Mouse (Mus musculus) cerebellum, adult 9-10 months (tissue): ENCODE results near the gene Lrrfip2.

ENCODE experiments used
- DNase-seq: peaks from one replicate; pipeline ENCODE4 v3.0.0; 2022

The Lrrfip2 gene

DNA sequence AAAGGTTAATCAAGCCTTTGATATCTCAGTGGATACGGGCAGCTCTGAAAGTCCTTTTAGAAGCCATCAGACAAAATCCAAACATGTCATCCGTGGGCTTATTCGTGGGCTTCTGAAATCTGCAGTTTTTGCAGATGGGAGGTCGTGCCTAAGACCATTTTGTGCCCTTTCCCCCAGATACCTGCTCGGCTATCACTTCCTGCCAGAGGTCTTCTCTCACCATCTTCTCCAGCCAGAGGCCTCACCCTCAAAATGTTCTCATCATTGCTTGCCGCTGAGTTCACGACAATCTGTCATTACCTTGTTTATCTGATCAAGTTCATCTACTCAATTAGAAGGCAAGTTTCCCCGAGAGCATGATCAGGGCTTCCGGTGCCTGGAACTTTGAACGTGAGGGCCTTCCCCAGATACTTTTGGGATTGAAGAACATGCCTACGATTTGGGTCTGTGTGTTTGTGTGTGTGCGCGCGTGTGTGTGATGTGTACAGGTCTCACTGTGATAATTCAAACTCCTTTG lies at the start of gene Lrrfip2:
TSS of gene Lrrfip2 (plus strand) at position 467 of the 517 bp plus-strand sequence.
- DNase-seq = no peak

DNA sequence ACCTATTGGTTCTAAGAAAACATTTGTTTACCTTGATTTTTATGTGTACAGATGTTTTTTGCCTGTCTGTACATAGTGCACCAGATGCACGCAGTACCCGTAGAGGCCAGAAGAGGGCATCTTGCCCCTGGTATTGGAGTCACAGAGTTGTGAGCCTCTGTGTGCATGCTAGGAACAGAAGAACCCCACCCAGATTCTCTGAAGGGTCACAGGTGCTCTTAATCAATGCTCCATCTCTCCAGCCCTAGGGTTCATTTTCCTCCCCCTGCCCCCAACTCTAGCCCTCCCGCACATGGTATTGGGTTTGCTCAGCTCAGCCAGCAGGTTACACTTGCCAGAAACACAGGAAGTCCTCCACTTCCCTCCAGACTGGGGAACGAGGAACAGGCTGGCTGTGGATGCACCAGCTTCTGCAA lies 46.8 kb upstream of the Lrrfip2 start:
- no peak for DNase-seq

DNA sequence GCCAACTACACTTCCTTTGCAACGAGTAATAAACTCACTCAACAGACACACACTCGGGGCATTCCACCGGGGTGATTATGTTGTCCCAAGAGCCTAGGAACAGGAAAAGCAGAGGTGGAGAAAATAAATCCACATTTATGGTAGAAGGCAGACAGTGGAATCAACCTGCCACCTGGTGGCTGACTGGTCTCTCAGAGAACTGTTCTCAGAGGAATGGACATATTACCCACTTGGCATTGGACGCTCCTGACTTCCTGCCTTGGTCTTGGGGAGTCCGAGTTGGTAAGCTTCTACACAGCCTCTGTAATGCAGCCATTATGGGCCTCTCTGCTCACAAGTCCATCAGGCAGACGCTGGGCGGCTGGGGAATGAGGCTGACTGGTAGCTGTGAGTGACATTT lies 45.2 kb upstream of the Lrrfip2 start:
- no peak for DNase-seq

DNA sequence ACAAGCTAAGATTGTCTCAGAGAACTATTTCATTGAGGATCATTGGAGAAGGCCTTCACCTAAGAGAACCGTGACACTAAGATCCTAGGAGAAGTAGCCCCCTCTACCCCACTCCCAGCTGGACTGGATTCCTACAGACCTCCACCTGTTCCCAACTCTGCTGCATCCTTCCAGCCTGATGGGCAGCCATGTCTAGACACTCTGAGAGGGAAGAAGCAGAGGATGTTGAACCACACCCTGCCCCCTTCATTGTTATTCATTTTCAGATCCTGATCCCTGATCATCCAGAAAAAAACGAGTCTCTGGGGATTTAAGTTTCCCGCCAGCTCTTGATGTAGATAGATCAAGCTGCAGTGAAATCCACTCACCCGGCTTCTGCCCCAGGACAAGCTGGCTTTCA lies 44.4 kb upstream of the Lrrfip2 start:
- DNase-seq = no peak

DNA sequence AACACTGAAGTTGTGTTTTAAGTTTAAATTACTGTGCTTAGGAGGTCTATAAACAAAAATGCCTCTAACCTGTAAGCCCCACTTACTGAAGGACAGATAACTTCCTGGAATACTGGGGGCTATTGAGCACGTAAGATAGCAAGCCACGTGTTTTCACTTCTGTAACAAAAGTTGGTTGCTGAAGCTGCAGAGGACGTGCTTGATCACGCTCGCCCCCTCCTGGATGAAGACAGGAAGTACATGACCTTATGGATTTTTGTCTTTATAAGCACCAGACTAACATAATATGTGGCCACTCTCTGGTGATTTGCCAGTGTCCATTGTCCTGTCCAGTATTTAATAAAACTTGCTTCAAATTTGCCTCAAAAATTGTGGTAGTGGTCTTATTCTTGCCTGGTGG lies 39.6 kb upstream of the Lrrfip2 start:
- DNase-seq = peak; percentile 15

DNA sequence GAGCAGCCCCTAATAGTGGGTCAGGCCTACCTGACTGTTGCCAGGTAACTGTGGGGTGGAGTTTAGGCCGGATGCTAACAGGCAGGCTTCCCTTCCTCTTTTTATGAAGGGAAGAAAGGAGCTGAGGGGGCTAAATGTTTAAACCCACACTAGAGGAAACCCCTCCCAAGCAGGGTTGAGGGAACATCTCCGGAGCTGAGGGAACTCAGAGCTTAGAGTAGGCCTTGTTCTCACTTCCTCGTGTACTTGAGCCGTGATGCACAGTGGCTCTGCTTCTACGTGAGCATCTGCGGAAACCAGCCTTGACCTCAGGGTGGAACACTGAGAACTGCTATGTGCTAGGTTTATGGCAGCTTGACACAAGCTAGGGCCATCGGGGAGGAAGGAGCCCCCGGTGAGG lies 36.6 kb upstream of the Lrrfip2 start:
- no peak for DNase-seq

DNA sequence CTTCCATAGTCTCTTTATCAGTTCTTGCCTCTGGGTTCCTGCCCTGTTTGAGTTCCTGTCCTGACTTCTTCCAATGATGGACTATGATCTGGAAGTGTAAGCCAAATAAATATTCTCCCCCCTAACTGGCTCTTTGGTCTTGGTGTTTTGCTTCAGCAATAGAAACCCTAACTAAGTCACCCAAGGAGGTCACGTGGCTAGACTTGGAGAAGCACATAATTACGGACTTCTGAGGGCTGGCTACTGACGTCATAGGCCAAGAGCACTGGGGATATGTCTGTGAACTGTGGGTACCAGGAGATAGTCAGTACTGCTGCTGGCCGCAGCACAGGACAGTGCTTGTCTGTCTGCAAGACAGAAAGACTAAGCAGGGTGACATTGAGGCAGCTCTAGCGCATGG lies 35.6 kb upstream of the Lrrfip2 start:
- DNase-seq = no peak

DNA sequence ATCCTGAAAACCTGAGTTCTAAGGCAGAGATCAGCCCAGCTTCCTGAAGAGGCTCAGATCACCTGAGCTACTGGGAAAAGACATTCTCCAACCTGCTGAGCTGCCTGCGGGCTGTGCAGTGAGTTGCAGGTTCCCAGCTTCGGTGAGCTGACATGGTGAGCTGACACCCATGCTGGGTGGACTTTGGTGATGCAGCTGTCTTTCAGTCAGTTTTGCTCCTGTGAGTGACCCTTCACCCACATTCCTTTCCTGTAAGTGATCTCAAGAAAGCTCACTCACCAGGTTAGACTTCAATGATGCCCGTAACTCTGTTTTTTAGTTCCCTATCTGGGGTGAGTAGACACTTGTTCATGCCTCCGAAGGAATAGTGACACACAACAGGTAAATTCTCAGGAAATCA lies 32.1 kb upstream of the Lrrfip2 start:
- DNase-seq = no peak

DNA sequence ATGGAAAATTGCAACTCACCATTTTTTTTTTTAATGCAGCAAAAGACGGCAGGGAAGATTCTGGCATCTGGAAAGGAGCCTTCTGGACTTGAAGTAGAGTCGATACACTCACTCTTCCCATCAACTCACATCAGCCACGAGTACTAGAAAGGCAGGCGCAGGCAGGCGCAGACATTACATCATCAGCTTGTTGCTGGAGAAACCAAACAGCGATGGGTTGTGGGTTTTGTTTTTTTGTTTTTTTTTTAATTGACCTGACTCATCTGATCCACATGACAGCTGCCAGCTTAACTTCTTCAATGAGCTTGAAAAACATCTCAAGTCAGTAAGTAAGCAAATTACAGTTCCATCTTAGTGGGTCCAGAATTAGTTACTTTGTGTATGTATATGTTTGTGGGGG lies 31.3 kb upstream of the Lrrfip2 start:
- DNase-seq = no peak

DNA sequence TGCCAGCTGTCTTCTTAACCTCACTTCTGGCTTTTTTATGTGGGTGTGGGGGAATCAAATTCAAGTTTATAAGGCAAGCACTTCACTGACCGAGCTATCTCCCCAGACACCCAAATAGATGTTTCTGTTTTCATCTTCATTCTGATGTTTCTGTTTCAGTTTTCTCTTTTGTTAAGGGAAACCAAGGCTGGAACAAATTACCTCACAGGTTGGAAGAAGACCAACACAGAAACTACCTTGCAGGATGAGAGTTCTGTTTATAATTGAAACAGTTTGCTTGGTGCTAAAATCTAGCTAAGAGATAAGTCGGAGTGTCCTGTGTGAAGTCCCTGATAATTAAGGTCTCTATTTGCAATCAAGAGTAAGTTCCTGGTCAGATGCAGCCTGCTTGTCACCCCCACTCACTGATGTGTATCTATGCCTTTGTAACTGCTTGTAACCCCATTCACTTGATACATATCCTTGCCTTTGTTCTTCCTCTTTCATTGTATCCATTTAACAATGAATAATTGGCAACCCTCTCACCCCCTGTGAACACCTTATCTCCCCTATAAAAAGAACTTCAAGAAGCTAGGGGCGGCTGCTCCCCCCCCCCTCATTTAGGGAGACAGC lies 30.3 kb upstream of the Lrrfip2 start:
- no peak for DNase-seq

DNA sequence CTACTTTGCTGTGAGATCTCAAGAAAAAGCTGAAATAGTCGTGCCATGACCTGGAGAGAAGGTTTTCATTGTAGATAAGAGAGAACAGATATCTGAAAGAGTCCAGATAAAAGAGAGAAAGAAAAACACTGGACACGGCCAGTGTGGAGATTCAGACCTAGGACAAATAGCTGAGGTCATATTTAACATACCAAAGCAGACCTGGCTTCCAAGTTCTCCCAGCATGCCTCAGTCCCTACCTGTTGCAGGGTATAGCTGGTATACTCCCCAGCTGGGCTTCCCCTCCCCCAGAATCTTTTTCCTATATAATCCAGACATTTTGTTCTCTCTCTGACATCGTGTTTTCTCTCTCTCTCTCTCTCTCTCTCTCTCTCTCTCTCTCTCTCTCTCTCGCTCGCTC lies 29.4 kb upstream of the Lrrfip2 start:
- no peak for DNase-seq

DNA sequence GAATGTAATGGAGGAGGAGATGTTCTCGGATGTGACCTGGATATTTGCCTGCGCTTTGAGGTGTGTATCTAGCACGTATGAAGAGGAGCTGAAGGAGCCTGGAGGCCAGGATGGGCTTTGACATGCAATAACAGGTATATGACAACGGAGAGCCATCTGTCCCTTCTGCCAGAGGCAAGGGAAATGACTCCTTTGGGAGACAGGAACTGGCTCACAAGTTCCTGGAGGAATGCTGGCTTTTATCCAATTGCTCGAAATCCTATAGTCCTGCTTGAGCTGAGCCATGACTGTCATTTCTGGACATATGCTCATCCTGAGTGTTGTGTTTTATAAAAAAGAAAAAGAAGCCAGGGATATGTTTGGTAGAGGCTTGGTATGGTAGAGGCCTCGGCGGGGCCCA lies 28.5 kb upstream of the Lrrfip2 start:
- no peak for DNase-seq

DNA sequence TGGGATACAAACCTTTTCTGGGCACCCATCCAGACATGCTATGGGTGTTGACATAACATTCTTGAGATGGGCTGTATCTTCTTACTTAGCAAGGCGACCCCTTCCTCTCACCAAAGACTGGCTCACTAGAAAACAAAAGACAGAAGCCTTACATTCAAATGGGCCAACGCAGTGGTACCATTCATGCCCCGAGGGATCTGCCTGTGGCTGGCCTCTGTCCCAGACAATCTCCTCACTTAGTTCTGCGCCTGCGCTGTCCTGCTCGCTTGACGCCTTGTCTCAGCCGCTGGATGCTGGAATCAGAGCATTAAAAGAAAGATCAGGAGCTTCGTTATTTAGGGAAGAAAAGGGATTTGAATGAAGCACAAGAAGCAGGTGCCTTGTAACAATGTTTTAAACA lies 24.7 kb upstream of the Lrrfip2 start:
- no peak for DNase-seq

DNA sequence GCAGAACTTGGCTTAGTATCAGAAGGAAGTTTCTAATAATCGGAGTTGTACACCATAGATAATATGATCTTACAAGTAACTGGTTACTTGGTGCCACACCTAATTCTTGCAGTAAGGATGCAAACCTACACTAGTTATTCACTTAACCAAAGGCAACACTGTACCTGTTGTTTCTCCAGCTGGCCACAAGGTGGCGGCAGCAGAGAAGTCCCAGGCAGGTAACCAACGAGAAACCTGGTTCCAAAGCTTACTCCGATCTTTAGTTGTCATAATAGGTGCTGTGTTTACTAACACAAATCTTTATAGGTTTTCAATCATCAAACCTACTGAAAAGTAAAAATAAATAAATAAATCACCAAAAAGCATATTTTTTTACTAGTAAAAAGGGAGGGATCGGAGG lies 24.3 kb upstream of the Lrrfip2 start:
- DNase-seq = peak; percentile 63

DNA sequence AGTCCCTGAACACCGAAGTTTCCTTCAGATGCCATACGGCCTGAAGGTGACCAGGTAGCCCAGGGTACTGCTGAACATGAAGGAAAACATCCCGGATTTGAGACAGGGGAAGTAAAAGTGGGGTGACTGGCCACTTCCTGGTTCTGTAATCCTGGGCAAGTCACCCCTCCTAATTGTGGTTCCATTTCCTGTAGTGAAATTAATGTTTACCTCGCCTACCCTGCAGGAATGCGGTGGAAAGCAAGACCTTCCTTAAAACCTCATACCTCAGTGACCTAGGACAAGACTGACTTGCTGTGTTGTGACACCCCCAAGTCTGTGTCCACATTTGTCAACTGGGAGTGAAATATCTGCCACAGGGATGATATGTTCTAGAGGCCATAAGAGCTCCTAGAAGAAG lies 22.8 kb upstream of the Lrrfip2 start:
- DNase-seq = no peak

DNA sequence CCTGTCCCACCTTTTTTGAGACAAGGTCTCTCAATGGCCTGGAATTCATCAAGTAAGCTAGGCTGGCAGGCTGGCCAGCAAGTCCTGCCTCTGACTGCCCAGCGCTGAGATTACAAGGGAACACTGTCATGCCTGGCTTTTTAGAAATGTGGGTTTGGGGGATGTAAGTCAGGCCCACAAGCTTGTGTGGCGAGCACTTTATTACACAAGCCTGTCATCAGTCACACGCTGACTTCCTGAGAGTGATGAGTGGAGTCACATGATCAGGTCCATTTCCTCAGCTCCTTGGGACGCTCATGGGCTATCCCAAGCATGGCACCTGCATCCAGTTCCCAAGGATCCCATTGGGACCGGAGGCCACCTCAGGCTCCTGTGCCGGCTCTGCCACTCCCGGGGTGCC lies 21.7 kb upstream of the Lrrfip2 start:
- no peak for DNase-seq

DNA sequence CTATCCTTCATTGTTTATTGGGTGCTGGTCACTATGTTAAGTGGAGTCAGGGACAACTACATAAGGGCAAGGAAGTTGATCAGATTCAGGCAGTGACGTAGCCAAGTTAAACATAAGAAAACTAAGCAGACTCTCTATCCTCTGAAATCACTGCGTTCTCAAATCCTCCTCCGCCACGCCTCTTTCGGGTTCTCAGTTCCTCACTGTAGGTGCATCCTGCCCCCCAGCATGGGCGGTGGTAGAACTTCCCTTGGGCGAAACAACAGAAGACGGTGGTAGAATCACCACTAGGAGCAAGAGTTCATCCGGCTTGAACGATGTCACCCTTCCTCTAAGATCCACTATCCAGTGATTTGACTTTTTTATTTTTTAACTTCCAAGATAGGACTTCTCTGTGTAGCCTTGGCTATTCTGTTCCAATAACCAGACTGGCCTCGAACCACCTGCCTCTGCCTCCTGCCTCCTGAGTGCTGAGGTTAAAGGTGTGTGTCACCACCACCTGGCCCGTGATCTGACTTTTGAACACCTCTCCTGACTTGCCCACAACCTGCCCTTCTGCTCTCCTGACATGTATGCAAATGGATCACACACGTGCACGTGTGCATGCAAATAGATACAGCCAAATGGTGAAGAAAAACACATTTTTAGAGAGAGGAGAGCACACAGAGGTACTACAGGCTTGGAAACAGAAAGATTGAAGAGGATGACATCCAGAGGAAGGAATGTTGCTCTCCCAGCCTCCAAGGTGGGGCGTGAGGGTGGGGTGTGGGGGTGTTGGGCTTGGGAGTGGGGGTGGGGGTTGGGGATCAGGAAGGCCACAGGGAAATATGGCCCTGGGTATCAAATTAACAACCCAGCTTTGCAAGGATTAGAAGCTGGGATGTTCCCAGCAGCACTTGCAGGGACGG lies 20.7 kb upstream of the Lrrfip2 start:
- no peak for DNase-seq

DNA sequence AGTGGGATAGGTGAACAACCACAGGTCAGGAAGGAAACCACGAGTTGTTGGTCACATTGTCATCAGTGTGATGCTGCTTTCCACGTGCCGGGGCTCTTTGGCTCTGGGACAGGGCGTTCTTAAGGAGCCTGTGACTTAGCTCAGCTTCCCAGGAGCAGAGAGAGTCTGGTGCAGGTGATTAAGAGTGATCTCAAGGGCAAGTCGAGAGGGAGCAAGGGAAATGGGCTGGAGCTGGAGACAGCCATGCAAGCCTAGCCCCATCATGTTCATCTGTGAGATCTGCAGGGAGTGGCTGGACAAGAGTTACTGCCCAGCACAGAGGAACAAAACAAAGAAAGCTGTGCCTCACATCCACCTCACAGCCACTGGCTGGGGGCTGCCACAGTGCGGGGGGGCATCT lies 19.8 kb upstream of the Lrrfip2 start:
- no peak for DNase-seq

DNA sequence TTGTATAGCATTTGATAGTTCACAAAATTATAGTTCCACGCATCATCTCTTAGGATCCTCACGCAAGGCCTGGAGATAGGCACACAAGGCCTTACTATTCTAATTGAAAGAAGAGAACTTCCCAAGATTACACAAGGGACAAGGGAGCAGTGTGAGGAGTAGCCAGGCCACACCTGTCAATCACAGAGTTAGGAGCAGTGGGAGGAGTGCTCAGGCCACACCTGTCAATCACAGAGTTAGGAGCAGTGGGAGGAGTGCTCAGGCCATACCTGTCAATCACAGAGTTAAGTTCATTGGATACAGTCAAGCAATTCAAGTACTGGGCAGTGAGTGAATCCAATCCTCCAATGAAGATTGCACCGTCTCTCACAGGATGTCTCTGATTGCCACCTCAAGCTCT lies 17.0 kb upstream of the Lrrfip2 start:
- DNase-seq = no peak

DNA sequence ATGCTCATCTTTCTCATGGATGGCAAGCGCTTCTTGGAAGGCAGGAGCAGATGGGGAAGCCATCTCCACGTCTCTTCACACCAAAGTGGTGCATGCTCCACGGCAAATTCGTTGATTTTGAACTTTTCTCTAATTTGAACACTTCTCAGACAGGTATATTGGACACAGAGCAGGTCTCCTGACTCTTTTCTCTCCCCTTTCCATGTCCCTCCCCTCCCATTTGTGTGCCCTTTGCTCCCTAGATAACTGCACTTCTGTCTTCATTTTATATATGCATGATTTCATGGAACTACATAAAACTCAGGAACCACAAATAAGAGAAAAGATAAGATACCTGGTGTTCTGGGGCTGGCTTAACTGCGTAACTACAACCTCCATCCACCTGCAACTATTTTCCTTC lies 14.1 kb upstream of the Lrrfip2 start:
- DNase-seq = no peak

DNA sequence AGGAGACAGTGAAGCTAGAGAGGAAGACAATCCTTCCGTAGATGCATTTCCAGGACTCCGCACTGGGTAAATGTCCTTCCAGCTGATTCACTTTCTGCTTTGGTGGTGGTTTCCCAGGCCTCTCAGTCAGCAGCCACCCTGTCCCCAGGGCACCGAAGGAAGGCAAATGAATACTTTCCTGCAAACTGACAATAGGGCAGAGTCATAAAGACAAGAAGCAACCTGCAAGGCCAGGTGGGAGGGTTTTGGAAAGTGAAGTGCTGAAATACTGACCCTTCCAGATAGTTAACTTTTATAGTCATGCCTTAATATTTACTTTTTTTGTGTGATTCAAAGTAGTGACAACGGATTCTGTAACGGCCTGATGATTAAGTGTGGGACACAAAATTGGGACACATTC lies 13.5 kb upstream of the Lrrfip2 start:
- DNase-seq = no peak

DNA sequence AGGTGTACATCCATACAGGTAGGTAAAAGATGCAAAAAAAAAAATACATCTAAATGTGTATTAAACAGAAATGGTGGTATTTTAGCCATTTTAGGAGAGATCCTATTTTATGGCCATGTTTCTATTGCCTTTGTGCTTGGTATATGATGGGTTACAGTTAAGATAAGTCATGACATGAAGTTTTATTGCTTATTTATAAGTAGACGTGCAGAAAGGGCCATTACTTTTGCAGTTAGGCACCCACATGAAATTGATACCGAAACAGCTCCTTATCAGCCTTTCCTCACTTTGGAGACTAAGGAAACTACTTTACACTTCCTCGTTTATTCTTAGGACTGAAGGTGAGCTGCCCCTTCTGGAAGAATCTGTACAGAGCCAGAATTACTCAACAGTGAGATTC lies 9.5 kb upstream of the Lrrfip2 start:
- no peak for DNase-seq

DNA sequence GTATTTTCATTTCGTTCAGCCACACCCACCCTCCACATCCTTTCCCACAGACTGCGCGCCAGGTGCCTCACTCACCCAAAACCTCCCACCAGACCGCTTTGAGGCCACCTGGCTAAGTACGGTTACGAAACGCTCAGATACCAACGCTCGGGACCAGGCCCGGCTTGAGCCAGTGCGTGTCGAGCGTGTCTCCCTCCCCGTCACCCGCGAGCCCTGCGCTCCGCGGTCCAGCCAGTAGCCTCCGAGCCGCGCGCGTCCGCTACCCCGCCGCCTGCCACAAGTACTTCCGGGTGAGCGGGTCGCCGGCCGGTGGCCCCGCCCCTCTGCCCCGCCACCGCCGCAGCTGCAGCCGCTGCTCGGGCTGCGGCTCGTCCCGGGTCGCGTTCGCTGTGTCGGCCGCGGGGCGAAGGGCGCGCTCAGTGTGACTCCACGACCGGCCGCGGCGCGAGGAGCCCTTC lies 431 bp downstream of the Lrrfip2 start:
- DNase-seq = peak; percentile 83

DNA sequence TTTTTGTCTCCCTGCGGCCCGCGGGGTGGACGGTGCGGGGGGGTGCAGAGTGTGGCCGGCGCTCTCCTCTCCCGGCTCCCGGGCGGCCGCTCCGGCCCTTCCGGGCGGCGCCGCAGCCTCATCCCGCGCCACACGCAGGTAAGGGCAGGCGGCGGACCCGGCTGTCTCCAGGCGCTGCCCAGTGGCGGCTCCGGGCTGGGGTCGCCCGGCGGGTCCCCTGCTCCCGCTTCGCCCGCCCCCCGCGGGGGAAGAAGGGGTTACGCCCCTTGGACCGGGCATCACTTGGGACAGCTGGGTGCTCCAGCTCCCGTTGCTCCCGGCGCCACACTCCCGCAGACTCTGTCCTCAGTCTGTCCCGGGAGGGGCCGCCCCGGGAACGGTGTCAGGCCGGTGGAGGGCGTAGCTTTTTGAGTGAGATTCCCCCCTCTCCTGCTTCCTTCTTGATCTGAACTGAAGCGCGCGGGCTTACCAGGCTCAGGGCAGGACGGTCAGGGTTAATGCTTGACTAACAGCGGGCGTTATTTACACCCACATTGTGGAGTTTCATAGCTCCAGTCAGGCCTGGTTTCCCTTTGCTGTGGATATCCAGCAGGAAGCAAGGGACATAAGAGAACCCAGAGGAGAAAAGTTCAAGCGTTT lies 979 bp downstream of the Lrrfip2 start:
- peak; percentile 55 for DNase-seq
